In the genomic region with DNA sequence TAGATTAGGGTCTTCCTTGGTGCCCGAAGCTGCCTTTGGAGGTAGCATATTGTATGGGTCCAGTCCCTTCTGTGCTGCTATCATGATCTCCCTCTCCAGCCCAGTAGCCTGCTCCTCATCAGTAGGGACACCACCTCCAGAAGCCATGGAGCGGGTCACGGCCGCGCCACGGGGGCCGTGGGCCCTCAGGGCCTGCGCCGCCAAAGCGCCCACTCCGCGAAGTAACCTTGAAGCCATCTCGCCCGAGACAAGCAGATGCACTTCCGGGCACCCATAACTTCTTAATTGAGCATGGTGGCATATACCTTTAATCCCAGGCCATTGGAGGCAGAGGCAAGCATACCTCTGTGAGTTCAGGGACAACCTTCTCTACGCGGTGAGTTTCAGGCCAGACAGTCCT, we compare ENCODE assay signal across 8 mouse cellular contexts. TPM values are rescaled to one million over a fixed set of nuclear protein-coding genes. Genes with fewer than 3 reads are reported as not detected.
A peak's percentile ranks its signal among the peaks of the same experiment; 100 is the strongest.
DNase-seq lines count a peak whose midpoint lies in the region; ATAC-seq and TF ChIP-seq lines count a peak whose summit lies in the region.
"Not testable (repeated sequence)": the region's sequence is repeated elsewhere in the genome, so short reads cannot be mapped to it uniquely, and the experiment has no call there.

A gene (minus strand): TSS at position 237 of the 400 bp plus-strand sequence.

- not testable (repeated sequence) for TF ChIP-seq POLR2A in MEL (IDR thresholded peaks at IDR 0.05; ENCODE audit: control insufficient read depth in 1 of 2, insufficient read depth in 1 of 2, low read depth in 1 of 2, low read length in 2 of 2, poor library complexity in 1 of 2); bone marrow, adult 2 months (IDR thresholded peaks at IDR 0.05; ENCODE audit: borderline replicate concordance, control insufficient read depth, low read depth, low read length)

- TF ChIP-seq RAD21 in MEL (IDR thresholded peaks at IDR 0.05; ENCODE audit: low read depth, low read length) = not testable (repeated sequence)

- H3K9ac ChIP-seq in MEL (ENCODE audit: control insufficient read depth, low read depth, low read length, poor library complexity, severe bottlenecking) = not testable (repeated sequence)

- not testable (repeated sequence) for TF ChIP-seq EP300 in MEL (IDR thresholded peaks at IDR 0.05; ENCODE audit: low read depth in 1 of 2, low read length in 2 of 2)

- H3K4me3 ChIP-seq in MEL (ENCODE audit: control insufficient read depth in 1 of 2, insufficient read depth in 1 of 2, low read depth in 2 of 2, low read length in 2 of 2); bone marrow, adult 2 months (replicated peaks; ENCODE audit: control insufficient read depth, low read depth, low read length): not testable (repeated sequence)

- TF ChIP-seq CTCF in MEL (IDR thresholded peaks at IDR 0.05 in 2 of 3, conservative IDR thresholded peaks at IDR 0.05 in 1 of 3; ENCODE audit: control insufficient read depth in 1 of 3, insufficient read depth in 1 of 3, low read depth in 2 of 3, low read length in 3 of 3, poor library complexity in 1 of 3, severe bottlenecking in 1 of 3); bone marrow, adult 2 months (IDR thresholded peaks at IDR 0.05; ENCODE audit: control insufficient read depth, insufficient read depth, low read length): not testable (repeated sequence)

- H3K79me2 ChIP-seq in MEL (ENCODE audit: control insufficient read depth, insufficient read depth, low read length, poor library complexity) = not testable (repeated sequence)

- peak; percentile 41; the same call in 1 of the 2 replicates for ATAC-seq in neutrophil, adult 5-6 weeks (ENCODE audit: extremely low read depth, insufficient number of reproducible peaks, low FRiP score, poor library complexity, severe bottlenecking)

- not testable (repeated sequence) for H3K4me1 ChIP-seq in MEL (ENCODE audit: control insufficient read depth in 1 of 2, insufficient read depth in 2 of 2, low read length in 2 of 2); bone marrow, adult 2 months (ENCODE audit: control insufficient read depth, insufficient read depth, low read length)

- not testable (repeated sequence) for H3K27ac ChIP-seq in MEL (ENCODE audit: control insufficient read depth, low read depth, low read length); bone marrow, adult 2 months (ENCODE audit: control insufficient read depth, insufficient read depth, low read depth, low read length, poor library complexity)

- not testable (repeated sequence) for H3K9me3 ChIP-seq in MEL (replicated peaks; ENCODE audit: insufficient read depth, low read length)

- DNase-seq in MEL (ENCODE audit: low read depth, low spot score); gastrocnemius, adult 8-10 months (ENCODE audit: low spot score in 2 of 2); heart, adult 8-10 months (ENCODE audit: low spot score); heart, postnatal 36 days; layer of hippocampus, adult 18-20 months (ENCODE audit: low spot score in 2 of 2); left cerebral cortex, postnatal 10 days (ENCODE audit: extremely low spot score in 1 of 2, low spot score in 2 of 2): not testable (repeated sequence)

- not testable (repeated sequence) for H3K27me3 ChIP-seq in MEL (ENCODE audit: control insufficient read depth in 1 of 2, insufficient read depth in 2 of 2, low read length in 2 of 2)

- intact Hi-C loops in heart, postnatal 36 days (cut with DNase I) = loop anchor here (10.0 kb wide), 1 partner anchor 96 kb away; a partner anchor contains a TSS
- intact Hi-C loops in left cerebral cortex, postnatal 10 days (cut with DNase I) = not testable (repeated sequence)

- not testable (repeated sequence) for H3K36me3 ChIP-seq in MEL (ENCODE audit: control insufficient read depth in 1 of 2, insufficient read depth in 2 of 2, low read length in 2 of 2)

- WGBS in bone marrow, adult 2 months = 86% methylated on average over 17 of the region's 17 CpGs

RNA-seq across cellular contexts. Expression of the gene that starts here (rescaled TPM):
- total RNA-seq in MEL (2012; rRNA removed) = 16.4 and 32.5 TPM in 2 replicates
- 100 to 1,000 TPM in 1 of 2 experiments, not detected in 1; 306 TPM for polyA plus RNA-seq in MEL (2012; ENCODE audit: insufficient read depth in 1 of 2, insufficient read length in 2 of 2, low read depth in 1 of 2, low replicate concordance in 2 of 2, missing spikeins in 1 of 2)
- polyA plus RNA-seq in bone marrow, adult 2 months (2011; ENCODE audit: insufficient read depth, insufficient read length, low replicate concordance, missing spikeins) = 14.1 TPM in 1 of 2 replicates, not detected in the other
- total RNA-seq in gastrocnemius, adult 8-10 months (2022) = 100 to 1,000 TPM in 1 of 4 experiments, 10 to 100 TPM in 3; 74.4 to 112 (median 87.3) TPM
- total RNA-seq in heart, adult 8-10 months (2022) = 100 to 1,000 TPM; 207 to 244 (median 213) TPM
- 100 to 1,000 TPM; 247 to 265 TPM for total RNA-seq in heart, postnatal 36 days (2021)
- 10 to 100 TPM; 56.7 to 70.9 TPM for total RNA-seq in layer of hippocampus, adult 18-20 months (2021)
- total RNA-seq in left cerebral cortex, postnatal 10 days (2021) = 10 to 100 TPM; 56.4 to 59.3 TPM
- total RNA-seq in neutrophil, adult 5-6 weeks (2017) = not detected in 2 replicates

Comparison
In these comparisons a context has a peak if more than half of its experiments do, and no peak if none do; other contexts are left out.
1. RNA of the gene that starts here (total RNA-seq): 247 to 265 TPM in heart, postnatal 36 days, 207 to 244 TPM in heart, adult 8-10 months, 74.4 to 112 TPM in gastrocnemius, adult 8-10 months, 56.7 to 70.9 TPM in layer of hippocampus, adult 18-20 months, 56.4 to 59.3 TPM in left cerebral cortex, postnatal 10 days and 16.4 to 32.5 TPM in MEL; not detected in neutrophil, adult 5-6 weeks; every median in the first group is over 10 times any median in the second.
2. Peak in ATAC-seq in neutrophil, adult 5-6 weeks; RNA of the gene not detected or under 1 TPM.